Mouse (Mus musculus): ENCODE data around the gene Rab38.

GRCm38 (mm10) chr7:88443435-88443834, 13.4 kb downstream of the Rab38 start:
- TF ChIP-seq POLR2A (IDR thresholded peaks at IDR 0.05; ENCODE audit: borderline replicate concordance, insufficient read depth, low read length) (no peak), CTCF (IDR thresholded peaks at IDR 0.05; ENCODE audit: borderline replicate concordance, insufficient read depth, low read depth, low read length) (no peak)
